Mouse (Mus musculus): ENCODE results near the gene Itk.
"Not testable (repeated sequence)": the region's sequence is repeated elsewhere in the genome, so short reads cannot be mapped to it uniquely, and the experiment has no call there.

Itk gene

DNA sequence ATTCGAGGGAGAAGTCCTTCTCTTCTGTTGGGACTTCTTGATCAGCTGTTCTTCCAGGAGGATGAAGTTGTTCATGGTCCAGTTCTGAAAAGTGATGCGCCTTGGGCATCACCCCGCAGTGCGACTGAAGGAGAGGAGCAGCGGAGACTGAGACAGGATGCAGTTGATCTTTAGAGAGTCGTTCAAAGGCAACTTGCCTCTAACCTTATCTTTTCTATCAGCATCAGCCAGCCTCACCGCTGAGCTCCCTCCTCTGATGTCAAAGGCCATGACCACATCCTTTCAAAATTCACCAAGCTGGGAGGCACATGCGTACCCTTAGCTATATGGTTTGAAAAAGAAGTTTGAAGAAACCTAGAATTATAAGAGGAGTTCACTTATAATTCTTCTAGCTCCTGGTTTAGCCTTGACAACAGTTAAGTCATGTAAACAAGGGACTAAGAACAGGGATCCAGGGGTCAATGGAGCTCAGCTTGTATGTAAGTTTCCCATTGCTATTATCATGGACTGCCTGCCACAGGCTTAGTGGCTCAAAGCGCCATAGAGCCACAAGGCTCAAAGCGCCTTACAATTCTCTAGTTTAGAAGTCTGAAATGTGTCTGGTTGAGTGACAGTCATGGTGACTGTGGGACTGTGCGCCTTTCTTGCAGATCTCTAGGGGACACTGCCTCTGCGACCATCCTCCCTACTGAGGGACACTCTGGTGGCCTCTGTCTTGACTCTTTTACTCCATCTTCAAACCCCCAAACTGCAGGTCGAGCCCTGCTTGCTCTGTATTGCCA is at the start of gene Itk:
Gene Itk, minus strand, starts transcription at position 180 of the 782 bp plus-strand sequence.
- DNase-seq (ENCODE audit: low spot score in 2 of 2): peak; percentile 56 to 58

DNA sequence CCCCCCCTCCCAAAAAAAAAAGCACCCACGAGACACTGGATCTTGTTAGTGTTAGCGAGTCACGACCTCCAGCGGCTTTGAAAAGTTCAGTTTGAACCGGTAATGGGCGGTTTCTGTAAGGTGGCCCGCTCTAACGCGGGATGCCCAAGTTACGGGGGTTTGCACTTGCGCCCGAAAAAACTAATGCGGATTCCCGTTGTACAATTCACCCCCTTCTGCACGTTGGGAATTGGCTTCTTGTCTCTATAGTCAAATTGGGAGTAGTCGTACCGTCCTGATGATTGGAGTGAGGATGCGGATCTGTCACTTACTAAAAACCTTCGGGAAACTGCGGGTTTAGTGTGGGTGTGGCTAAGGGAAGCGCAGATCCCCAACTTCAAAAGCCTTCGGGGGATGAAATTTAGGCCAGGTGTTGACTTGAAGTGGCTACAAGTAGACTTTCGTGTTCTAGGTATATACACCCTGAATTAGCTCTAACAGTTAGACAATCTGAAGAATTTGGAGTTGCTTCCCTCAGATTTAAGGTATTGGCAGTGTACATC is 48.2 kb upstream of the Itk start:
- DNase-seq (ENCODE audit: low spot score in 2 of 2): peak in 1 of 2 experiments; percentile 19

DNA sequence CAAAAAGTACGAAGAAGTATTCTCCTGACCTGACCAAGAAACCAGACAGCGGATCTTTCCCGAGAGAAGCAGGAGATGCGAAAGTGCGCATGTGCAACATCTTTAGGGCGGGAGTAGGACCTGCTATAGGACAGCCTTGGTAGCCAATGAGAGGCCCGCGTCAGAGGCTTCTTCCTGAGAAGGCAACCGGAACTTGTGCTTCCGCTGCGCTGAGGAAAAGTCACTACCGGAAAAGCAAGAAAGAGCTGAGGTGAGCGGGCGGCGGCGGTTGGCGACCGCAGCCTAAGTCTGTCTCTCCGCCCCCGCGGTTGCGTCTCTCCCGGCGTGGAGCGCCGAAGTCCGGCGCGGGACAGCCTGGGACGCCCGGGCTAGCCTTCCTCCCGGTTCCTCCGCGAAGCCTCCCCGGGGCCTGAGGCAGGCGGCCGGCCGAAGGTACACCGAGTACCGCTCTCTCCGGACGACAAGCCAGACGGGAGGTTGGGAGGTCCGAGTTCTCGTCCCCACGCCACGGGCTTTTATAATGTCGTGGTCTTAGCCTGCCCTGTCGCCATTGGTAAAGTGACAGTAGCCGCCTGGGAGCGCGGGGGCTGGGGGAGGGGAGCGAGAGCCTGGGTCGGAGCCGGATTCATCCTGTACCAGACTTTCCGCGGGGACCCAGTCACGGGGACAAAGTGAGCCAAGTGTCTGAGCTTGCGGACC is 47.6 kb upstream of the Itk start, which contains the start of gene Med7:
Gene Med7, plus strand, starts transcription at position 166 of the 699 bp plus-strand sequence.
- peak; percentile 96 to 97 for DNase-seq (ENCODE audit: low spot score in 2 of 2)

DNA sequence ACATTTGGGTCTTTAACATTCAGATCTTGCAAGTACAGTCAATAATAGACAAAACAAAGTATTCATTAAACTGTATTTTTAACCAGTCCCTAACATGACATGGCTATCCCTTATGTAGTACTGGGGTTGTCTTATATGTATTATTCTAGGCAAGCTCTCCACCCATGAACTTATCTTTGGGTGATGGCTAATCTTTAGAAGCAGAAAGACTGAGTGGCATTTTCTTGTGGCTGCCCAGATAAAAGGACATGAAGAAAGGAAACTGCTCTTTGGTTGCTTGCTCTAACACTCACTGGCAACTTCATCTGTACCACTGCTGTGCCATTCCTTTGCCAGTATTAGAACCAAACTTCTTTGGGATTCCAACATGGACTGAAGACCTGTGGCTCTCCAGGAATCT is 46.0 kb upstream of the Itk start:
- no peak for DNase-seq (ENCODE audit: low spot score in 2 of 2)

DNA sequence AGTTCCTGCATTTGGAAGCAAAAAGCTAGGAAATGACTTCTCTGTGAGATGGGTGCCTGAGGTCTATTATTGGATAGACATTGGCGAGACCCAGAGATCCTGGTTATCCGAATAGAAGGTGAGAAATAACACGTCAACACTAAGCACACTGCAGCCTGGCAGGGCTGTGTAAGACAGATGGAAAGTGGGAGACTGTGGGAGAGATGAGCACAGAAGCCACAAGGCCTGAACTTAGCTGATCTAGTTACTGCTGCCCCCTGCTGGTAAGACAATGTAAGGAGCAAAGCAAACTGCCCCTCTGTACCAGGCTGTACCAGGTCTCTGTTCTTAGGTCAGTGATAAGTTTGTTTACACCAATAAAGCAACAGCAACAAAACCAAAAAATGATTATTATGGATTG is 41.8 kb upstream of the Itk start:
- DNase-seq (ENCODE audit: low spot score in 2 of 2): peak; percentile 77 to 84

DNA sequence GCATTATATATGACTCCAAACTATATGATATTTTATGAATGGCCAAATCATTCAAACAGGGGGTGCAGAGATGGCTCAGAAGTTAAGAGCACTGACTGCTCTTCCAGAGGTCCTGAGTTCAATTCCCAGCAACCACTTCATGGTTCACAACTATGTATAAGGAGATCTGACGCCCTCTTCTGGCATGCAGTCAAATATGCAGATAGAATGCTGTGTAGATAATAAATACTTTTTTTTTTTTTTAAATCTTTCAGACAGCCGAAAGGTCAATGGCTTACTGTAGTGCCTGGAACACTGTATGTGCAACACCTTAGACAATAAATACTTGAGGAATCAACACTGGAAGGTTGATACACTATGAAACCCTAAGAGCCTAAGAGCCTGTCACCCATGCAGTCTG is 40.8 kb upstream of the Itk start:
- no peak for DNase-seq (ENCODE audit: low spot score in 2 of 2)

DNA sequence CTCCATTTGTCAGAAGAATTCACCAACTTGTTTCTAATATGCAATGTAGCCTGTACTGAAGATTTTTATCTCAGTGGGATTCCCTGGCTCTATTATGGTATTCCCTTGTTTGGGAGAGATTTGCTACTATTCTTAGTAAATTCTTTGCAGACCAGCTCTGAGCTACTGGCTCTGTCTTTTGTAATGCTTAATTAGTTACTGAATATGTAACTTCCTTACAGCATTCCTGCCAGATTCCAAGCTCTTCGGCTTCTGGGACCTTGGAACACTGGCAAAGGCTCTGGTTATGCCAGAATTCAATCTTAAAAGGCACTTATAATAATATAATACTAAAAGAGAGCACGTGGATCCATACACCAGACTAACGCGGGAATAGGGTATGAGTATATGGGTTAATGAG is 38.8 kb upstream of the Itk start:
- not testable (repeated sequence) for DNase-seq (ENCODE audit: low spot score in 2 of 2)

DNA sequence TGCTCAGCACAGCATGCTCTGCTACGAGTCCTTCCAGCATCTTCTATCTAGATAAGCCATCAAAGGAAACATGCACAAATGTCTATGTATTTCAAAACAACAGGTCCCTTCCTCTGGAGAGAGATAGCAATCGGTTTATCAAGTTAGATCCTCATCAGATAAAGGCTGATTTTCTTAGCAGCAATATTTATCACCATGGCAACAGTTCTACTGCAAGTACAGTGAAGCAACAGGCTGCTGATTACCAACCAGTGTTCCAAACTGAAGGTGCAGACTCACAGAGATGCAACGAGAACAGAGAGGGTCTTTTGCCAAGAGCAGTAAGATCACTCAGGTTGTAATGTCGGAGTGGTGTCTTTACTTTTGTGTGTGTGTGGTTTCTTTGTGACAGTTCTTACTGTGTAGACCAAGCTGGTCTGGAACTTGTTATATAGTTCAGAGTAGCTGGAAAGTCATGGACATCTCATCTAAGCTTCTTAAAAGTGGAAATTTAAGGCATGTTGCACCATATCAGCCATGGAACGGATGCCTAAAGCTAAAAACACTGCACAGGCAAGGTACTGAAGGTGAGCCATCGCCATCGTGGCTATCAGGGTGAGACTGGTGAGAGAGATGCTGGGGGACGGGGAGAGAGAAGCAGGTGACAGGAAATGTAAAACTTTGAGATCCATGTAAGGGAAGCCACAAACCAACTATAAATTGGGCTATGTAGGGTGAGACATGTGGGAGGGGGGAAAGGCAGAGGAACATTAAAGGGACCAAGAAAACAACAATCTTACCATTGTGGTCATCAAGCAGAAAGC is 32.0 kb upstream of the Itk start:
- no peak for DNase-seq (ENCODE audit: low spot score in 2 of 2)

DNA sequence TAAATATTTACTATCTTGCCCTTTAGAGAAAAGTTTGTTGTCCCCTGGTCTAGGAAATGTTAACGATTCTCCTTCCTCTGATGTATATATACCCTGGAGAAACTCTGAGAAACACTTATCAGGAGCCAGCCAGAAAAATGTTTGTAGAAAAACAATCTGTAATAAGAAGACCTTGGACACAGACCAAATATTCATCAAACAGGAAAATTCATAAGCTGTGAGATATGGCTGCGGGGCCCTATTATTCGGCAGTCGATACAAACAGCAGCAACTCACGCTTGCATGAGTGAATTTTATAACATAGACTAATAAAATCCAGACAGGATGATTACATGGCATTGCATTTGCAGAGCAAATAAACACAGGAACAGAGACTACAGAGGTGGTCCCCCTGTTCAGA is 29.5 kb upstream of the Itk start:
- DNase-seq (ENCODE audit: low spot score in 2 of 2): no peak

DNA sequence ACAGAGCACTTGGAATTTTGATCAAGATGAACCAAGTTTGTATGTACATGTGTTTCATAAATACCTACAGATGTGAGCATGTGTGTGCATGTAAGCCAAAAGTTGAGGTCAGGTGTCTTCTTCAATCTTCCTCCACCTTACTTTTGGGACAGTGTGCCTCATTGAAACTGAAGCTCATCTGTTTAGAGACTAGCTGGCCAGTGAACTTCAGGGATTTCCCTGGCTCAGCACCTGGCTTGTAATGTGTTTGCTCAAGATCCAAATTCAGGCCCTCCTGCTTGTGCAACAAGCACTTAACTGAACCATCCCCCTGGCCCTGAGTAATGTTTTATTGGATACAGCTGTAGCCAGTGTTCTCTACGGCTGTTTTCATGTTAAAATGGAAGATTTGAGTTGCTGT is 29.1 kb upstream of the Itk start:
- DNase-seq (ENCODE audit: low spot score in 2 of 2): no peak

DNA sequence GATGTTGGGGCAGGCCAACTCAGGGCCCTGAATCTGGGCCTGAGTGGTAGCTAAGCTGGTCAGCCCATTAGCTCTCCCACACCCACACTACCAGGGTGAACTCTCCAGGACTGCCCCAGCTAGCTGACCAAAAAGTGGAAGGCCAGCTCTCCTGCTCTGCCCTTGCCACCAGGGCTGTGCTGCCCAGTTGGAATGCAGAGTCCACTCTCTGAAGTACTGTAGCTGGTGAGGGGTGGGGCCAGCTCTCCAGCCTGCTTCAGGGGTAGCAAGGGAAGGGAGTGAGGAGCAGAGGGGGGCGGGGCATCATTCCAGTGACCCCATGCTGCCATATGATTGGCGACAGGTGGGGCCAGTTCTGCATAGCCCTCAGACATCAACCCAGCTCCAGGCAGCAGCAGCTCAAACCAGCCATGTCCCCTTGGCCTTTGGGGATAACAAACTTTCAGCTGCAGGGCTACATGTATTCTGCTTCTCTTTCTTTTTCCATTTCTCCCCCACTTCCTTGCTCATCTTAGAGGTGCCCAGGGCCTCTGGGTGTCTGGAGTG is 20.8 kb upstream of the Itk start:
- DNase-seq (ENCODE audit: low spot score in 2 of 2): no peak

DNA sequence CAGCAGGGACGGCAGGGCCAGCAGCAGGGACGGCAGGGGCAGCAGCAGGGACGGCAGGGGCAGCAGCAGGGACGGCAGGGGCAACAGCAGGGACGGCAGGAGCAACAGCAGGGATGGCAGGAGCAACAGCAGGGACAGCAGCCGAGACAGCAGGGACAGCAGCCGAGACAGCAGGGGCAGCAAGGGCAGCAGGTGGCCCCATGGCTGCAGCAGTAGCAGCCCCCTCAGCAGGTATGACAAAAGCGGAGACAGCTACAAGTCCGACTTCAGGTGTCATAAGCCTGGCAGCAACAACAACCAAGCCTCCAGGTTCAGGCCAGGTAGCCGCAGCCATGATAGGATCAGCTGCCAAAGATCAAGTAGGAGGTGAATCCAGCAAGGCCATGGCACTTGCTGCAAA is 17.4 kb upstream of the Itk start:
- no peak for DNase-seq (ENCODE audit: low spot score in 2 of 2)

DNA sequence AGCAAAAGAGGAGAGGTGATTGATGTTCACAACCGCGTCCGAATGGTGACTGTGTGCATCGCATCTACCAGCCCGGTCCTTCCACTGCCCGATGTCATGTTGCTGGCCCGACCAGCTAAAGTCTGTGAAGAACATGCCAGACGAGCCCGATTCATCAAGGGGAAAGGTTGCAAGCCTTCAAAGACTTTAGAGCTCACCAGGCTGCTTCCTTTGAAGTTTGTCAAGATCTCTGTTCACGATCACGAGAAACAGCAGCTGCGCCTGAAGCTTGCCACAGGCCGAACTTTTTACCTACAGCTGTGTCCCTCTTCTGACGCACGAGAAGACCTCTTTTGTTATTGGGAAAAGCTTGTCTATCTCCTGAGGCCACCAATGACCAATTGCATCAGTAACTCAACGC is 15.7 kb upstream of the Itk start:
- no peak for DNase-seq (ENCODE audit: low spot score in 2 of 2)

DNA sequence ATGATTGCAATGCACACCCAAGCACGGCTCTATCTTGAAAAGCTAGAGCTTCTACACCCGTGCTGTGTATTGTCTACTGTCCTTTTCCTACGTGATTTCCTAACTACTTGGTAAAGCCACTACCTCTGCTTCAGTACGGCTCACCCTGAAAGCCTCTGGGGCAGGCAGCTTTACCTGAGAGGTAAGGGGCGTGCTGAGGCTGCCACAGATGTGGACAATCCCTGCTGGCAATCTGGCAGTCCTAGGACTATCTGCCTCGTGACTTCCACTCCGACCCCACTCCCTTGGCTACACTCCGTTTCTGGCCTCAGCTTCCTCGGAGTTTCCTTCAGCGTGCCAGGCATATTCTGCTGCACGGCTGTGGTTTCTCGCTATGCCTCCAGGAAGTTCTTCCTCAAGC is 12.2 kb upstream of the Itk start:
- DNase-seq (ENCODE audit: low spot score in 2 of 2): no peak

DNA sequence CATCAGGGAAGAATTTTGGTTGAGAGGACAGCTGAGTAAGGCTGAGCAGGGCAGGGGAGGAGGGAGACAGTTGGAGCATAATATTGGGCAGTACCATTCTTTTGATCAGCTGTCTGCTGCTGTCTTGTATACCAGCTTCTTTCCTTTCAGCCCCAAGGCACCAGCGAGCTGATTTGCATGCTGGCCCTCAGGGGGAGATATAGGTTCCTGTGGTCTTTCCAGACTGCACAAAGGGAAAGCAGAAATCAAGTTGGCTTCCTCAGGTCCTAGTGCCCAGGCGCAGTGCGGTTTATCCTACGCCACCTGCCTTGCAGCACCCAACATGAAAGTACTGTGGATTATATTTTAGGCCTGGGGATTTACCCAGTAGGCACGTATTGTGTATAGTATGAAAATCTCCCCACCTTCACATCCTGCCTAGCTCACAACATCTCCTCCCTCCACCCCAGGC is 9.6 kb upstream of the Itk start:
- peak; percentile 84 to 85 for DNase-seq (ENCODE audit: low spot score in 2 of 2)

DNA sequence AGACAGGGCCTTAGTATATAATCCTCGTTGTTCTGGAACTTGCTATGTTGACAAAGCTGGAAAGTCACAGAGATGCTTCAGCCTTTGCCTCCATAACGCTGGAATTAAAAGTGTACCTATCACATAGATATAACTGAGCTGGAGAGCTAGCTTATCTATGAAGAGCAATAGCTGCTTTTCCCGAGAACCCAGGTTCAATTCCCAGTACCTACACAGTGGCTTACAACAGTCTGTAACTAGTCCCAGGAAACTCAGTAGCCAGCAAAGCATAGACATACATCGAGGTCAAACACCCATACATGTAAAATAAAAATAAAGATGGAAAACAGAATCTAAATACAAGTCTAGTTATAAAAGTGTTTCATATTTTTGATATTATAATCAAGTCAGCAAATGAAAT is 9.2 kb upstream of the Itk start:
- DNase-seq (ENCODE audit: low spot score in 2 of 2): no peak

DNA sequence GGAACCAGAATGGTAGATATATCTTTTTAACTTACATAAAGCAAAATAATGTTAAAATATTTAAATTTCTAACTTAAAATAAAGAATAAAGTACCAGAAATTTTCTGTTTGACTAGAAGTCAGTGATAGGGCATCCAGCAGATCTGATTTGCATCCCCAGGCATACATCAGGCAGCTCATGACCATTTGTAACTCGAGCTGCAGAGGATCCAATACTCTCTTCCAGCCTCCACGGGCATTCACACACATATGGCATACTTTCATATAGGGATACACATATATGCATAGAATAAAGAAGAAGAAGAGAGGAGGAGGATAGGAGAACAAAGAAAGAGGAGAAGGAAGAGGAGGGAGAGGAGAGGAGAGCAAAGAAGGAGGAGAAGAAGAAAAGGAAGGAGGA is 8.6 kb upstream of the Itk start:
- no peak for DNase-seq (ENCODE audit: low spot score in 2 of 2)

DNA sequence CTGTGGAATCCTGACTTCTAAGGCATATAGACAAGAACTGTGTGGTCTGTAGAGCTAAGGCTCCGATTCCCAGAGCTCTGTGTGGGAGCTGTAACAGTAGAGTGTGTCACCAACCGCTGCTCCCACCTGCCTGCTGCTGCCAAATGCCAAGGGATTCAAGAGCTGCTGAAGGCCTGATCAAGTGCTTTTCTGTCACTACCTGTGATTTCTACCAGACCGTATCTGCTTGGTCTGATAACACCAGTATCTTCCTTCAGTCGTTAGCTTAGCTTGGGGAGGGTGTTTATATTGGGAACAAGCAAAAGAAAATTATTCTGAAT is 7.5 kb upstream of the Itk start:
- DNase-seq (ENCODE audit: low spot score in 2 of 2): no peak

DNA sequence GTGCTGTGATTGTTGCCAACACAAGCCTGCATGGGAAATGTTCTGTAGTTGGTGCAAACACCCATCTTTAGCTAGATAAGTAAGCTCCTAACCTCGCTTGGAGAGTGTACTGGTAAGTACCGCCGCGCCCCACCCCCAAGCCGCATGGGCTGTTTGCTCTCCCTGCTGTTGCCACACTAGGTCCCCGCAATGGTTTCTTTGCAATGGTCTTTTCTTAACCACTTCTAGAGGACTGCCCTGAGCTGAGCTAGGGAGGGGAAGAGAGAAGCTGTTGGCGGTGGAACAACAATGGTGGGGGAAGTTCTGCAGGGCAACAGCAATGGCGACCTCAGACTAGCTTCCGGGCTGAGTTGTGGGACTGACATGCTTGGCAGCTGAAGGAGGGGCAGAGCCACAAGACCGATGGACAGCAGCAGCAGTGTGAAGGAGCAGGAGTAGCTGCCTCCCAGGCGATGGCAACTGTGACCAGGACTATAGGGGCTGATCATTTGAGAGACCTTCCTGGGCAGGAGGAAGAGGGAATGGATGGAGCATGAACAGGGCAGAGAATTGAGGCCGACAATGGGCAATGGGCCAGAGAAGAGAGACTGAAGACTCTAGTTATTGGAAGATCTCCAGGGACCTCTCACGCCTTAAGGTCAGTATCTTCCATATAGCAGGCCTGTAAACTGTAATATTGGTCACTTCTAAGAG is 7.0 kb upstream of the Itk start, which contains the start of gene Fam71b:
Gene Fam71b, plus strand, starts transcription at position 393 of the 693 bp plus-strand sequence.
- DNase-seq (ENCODE audit: low spot score in 2 of 2): peak; percentile 53 to 54

DNA sequence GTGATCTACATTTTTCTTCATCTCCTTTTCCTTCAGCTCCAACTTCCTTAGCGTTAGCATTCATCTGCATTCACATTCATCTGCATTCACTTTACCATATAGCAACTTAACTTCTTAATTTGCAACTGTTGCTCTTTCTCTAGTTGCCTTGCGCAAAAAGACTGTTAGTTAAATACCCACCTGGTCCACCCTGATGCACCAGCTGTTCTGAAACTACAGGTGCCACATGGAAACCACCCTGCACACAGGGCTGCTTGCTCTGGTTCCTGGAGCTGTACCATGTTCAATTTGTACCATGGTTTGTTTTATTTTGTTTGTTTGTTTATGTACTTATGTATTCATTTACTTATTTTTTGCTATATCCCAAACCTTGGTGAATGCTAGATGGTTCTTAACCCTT is 6.4 kb upstream of the Itk start:
- DNase-seq (ENCODE audit: low spot score in 2 of 2): no peak

DNA sequence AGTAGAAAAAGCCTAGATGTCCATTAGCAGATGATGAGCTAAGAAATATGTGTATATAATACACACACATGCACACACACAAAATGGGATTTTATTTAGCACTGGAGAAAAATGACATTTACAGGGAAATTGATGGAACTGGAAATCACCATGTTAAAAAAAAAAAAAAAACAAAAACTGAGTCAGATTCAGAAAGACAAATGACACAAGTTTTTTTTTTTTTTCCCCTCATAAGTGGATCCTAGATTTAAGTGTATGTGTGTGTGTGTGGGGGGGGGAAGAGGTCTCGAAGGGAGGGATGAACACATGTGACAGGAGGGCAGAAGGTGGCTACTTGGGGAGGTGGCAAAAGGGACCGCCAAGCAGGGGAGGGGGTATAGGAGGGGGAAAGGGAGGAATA is 5.8 kb upstream of the Itk start:
- DNase-seq (ENCODE audit: low spot score in 2 of 2): no peak
